Mouse (Mus musculus): ENCODE results near the gene Txn2. TPM values are rescaled to one million over a fixed set of nuclear protein-coding genes. Genes with fewer than 3 reads are reported as not detected.
A peak's percentile ranks its signal among the peaks of the same experiment; 100 is the strongest.

Gene Txn2
- polyA plus RNA-seq, 1 experiment from 2014 or later: 325 TPM

DNA sequence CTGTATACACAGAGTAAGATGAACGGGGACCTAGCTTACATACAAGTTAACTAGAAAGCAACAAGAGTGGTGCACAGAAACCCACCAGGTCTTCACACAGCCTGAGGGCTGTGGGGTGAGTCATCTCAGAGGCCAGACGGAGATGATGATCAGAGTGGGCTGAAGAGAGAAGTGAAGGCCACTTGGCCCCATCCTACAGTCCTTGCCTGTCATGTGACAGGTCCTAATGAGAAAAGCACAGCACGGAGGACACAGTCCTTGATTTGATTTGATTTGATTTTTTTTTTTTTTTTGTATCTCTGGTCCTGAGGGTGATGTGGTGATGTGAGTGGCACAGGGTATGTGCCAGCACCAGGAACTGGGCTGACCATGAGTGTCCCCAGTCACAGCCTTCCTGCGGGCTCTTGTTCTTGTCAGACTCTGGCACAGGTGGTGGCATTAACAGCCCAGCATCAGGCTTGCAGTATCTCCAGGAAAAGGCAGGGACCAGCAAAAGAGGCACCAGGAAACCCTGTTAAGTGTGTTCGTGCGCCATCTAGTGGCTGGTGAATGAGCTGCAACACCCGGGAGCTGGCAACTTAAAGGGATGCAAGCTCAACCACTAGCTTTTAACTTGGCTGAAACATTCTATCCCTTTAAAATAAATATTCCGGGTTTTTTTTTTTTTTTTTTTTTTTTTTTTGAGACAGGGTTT is 11.8 kb downstream of the Txn2 start:
- Histone ChIP-seq H3K4me1 (ENCODE audit: control insufficient read depth, insufficient read depth, low read length) (peaks cover 5% of the 10 kb centered on the region; the same call in 1 of the 2 replicates), H3K9me3 (replicated peaks; ENCODE audit: control insufficient read depth, low read length) (no peaks in the 10 kb centered on the region), H3K4me3 (ENCODE audit: low read length) (no peak overlapping the region), H3K27me3 (ENCODE audit: control insufficient read depth, insufficient read depth, low read length) (no peaks in the 10 kb centered on the region), H3K27ac (ENCODE audit: low read length) (no peak overlapping the region), H3K4me2 (ENCODE audit: low read depth, low read length) (no peak overlapping the region), H3K36me3 (ENCODE audit: control insufficient read depth, insufficient read depth) (peaks cover 46% of the 10 kb centered on the region), H3K9ac (ENCODE audit: low read length) (no peak overlapping the region)
- WGBS: 36% methylated on average over 8 of the region's 8 CpGs
- no peak for ATAC-seq (replicated peaks; ENCODE audit: extremely low read depth, insufficient read depth, low FRiP score)

DNA sequence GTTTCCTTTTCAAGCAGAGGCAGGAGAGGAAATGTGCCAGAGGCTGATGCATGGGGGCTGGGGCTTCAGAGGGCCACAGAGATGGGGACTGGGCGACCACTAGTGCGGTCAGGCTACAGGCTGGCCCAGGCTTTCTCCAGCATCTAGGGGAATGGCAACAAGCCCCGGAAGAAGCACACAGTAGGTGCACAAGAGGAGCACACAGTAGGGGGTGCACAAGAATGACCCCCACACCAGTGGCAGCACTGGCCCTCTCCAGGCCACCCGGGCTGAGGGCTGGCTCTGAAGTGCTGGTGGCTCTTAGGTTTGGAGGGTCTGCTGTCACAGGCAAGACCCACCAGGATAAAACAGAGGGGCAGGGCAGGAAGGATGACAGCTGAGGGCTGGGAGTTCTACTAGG is 13.5 kb downstream of the Txn2 start:
- Histone ChIP-seq H3K4me2 (ENCODE audit: low read depth, low read length) (no peak overlapping the region), H3K36me3 (ENCODE audit: control insufficient read depth, insufficient read depth) (peaks cover 35% of the 10 kb centered on the region), H3K27me3 (ENCODE audit: control insufficient read depth, insufficient read depth, low read length) (no peaks in the 10 kb centered on the region), H3K4me3 (ENCODE audit: low read length) (no peak overlapping the region), H3K9ac (ENCODE audit: low read length) (no peak overlapping the region), H3K4me1 (ENCODE audit: control insufficient read depth, insufficient read depth, low read length) (peaks cover 16% of the 10 kb centered on the region), H3K27ac (ENCODE audit: low read length) (no peak overlapping the region), H3K9me3 (replicated peaks; ENCODE audit: control insufficient read depth, low read length) (no peaks in the 10 kb centered on the region)
- 85% methylated on average over 4 of the region's 4 CpGs for WGBS
- ATAC-seq (replicated peaks; ENCODE audit: extremely low read depth, insufficient read depth, low FRiP score): no peak

DNA sequence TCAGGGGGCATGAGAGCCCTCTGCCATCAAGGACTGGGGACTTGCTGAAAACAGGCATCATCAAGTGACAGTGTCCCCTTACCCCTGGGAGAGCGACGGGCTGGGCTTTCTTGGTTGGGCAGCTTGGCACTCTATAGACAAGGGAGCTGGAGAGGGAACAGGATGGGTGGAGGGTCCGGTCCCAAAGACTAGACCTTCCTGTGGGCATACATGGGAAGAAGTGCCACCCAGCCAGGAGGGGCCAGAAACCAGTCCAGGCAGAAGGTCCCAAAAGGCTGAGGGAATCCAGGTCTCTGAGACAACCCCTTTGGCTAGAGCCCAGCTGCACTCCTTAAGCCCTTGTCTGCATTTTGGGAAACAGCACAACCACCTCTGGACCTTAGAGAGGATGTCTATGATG is 14.3 kb downstream of the Txn2 start:
- H3K36me3 ChIP-seq (ENCODE audit: control insufficient read depth, insufficient read depth): peaks cover 31% of the 10 kb centered on the region
- no peaks in the 10 kb centered on the region for H3K27me3 ChIP-seq (ENCODE audit: control insufficient read depth, insufficient read depth, low read length)
- H3K4me1 ChIP-seq (ENCODE audit: control insufficient read depth, insufficient read depth, low read length): peaks cover 16% of the 10 kb centered on the region
- no peak overlapping the region for H3K27ac ChIP-seq (ENCODE audit: low read length)
- no peak for ATAC-seq (replicated peaks; ENCODE audit: extremely low read depth, insufficient read depth, low FRiP score)
- H3K9ac ChIP-seq (ENCODE audit: low read length): no peak overlapping the region
- no peaks in the 10 kb centered on the region for H3K9me3 ChIP-seq (replicated peaks; ENCODE audit: control insufficient read depth, low read length)
- 95% methylated on average over 3 of the region's 3 CpGs for WGBS
- H3K4me2 ChIP-seq (ENCODE audit: low read depth, low read length): no peak overlapping the region
- H3K4me3 ChIP-seq (ENCODE audit: low read length): no peak overlapping the region

DNA sequence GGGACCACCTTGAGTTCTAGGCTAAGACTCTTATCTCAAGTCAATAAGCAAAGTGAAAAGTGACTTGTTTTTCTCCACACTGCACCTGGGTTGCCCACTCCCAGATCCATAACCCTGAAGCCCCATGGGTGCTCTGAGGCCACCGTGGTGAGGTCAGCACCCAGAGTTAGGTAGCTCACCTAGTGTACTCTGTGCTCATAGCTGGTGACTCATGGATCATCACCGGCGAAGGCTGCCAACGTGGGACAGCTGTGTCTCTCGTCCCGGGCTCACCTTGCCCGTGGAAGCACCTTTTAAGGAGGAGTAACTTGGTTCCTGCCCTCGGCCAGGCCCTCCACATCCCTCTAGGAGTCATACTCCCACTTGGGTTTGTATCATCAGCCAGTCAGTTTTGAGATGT is 15.8 kb downstream of the Txn2 start:
- no peaks in the 10 kb centered on the region for H3K9me3 ChIP-seq (replicated peaks; ENCODE audit: control insufficient read depth, low read length)
- peaks cover 16% of the 10 kb centered on the region for H3K4me1 ChIP-seq (ENCODE audit: control insufficient read depth, insufficient read depth, low read length)
- no peak for ATAC-seq (replicated peaks; ENCODE audit: extremely low read depth, insufficient read depth, low FRiP score)
- peak overlapping the region; percentile 31; the same call in 1 of the 2 replicates for H3K27ac ChIP-seq (ENCODE audit: low read length)
- H3K9ac ChIP-seq (ENCODE audit: low read length): peak overlapping the region; percentile 27; the same call in 1 of the 2 replicates
- no peak overlapping the region for H3K4me3 ChIP-seq (ENCODE audit: low read length)
- no peaks in the 10 kb centered on the region for H3K27me3 ChIP-seq (ENCODE audit: control insufficient read depth, insufficient read depth, low read length)
- peaks cover 25% of the 10 kb centered on the region for H3K36me3 ChIP-seq (ENCODE audit: control insufficient read depth, insufficient read depth)
- no peak overlapping the region for H3K4me2 ChIP-seq (ENCODE audit: low read depth, low read length)
- 74% methylated on average over 8 of the region's 8 CpGs for WGBS

DNA sequence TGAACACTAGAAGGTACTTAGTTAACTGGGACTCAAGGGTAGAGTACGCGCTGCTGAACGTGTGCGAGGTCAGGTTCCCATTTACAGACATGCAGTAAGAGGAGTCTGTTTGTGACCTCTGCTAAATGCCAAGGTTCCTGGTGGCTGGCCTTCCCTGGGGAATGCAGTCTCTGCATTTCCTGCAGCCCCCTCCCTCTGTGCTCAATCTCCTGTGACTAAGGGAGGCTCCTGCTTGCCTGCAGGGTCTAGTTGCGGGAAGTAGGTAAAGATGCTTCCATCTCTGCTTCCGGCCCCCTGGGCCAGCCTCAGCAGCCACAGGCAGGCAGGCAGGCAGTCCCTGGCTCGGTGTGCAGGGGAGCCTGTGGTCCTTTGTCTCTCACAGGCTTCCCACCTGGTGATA is 16.2 kb downstream of the Txn2 start:
- peak overlapping the region; percentile 27; the same call in 1 of the 2 replicates for H3K9ac ChIP-seq (ENCODE audit: low read length)
- 48% methylated on average over 7 of the region's 7 CpGs for WGBS

DNA sequence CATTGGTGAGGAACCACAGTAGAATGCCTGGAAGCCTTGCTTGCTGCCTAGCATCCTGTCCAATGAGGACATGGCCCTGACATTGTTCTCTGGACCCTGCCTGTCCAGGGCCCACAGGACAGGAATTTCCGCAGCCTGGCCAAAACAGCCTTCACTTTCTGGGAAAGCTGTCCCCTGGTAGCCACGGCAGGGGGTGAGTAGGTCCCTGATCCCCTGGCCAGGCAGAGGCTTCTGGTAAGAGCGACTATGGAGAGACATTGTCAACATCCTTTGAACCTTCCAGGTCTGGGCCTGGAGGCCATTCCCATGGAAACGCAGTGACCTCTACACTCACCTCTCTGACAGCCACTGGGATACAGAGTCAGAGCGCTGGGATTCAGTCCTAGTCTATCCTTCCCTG is 16.8 kb downstream of the Txn2 start:
- ATAC-seq (replicated peaks; ENCODE audit: extremely low read depth, insufficient read depth, low FRiP score): no peak
- Histone ChIP-seq H3K4me2 (ENCODE audit: low read depth, low read length) (no peak overlapping the region), H3K27ac (ENCODE audit: low read length) (peak overlapping the region; percentile 8; the same call in 1 of the 2 replicates), H3K4me1 (ENCODE audit: control insufficient read depth, insufficient read depth, low read length) (peaks cover 16% of the 10 kb centered on the region), H3K27me3 (ENCODE audit: control insufficient read depth, insufficient read depth, low read length) (no peaks in the 10 kb centered on the region), H3K9ac (ENCODE audit: low read length) (no peak overlapping the region), H3K36me3 (ENCODE audit: control insufficient read depth, insufficient read depth) (peaks cover 20% of the 10 kb centered on the region), H3K4me3 (ENCODE audit: low read length) (no peak overlapping the region), H3K9me3 (replicated peaks; ENCODE audit: control insufficient read depth, low read length) (no peaks in the 10 kb centered on the region)
- WGBS: 50% methylated on average over 5 of the region's 5 CpGs

More for the DNA sequence above, 16.2 kb downstream of the Txn2 start:
- no peaks in the 10 kb centered on the region for H3K27me3 ChIP-seq (ENCODE audit: control insufficient read depth, insufficient read depth, low read length)
- peaks cover 16% of the 10 kb centered on the region for H3K4me1 ChIP-seq (ENCODE audit: control insufficient read depth, insufficient read depth, low read length)
- H3K4me2 ChIP-seq (ENCODE audit: low read depth, low read length): no peak overlapping the region
- H3K27ac ChIP-seq (ENCODE audit: low read length): peak overlapping the region; percentile 31; the same call in 1 of the 2 replicates
- no peaks in the 10 kb centered on the region for H3K9me3 ChIP-seq (replicated peaks; ENCODE audit: control insufficient read depth, low read length)
- peaks cover 22% of the 10 kb centered on the region for H3K36me3 ChIP-seq (ENCODE audit: control insufficient read depth, insufficient read depth)
- ATAC-seq (replicated peaks; ENCODE audit: extremely low read depth, insufficient read depth, low FRiP score): no peak
- H3K4me3 ChIP-seq (ENCODE audit: low read length): no peak overlapping the region

DNA sequence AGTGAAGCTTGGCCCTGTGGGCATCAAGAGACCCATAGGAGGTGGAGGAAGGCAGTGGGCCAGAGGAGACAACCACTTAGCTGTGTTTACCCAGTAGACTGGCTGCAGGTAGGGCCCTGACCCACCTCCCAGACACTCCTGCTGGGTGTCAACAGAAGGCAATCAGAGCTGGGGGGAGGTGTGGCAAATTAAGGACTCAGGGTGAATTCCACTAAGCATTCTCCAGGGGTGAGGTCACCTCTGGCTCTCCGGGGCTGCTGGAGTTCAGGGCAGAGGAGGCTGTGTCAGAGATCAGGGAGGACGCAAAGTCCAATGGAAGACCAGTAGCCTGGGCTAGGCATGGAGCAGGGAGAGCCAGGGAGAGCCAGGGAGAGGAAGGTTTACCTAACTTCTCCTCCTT is 17.7 kb downstream of the Txn2 start:
- WGBS: 7% methylated on average over 2 of the region's 2 CpGs

DNA sequence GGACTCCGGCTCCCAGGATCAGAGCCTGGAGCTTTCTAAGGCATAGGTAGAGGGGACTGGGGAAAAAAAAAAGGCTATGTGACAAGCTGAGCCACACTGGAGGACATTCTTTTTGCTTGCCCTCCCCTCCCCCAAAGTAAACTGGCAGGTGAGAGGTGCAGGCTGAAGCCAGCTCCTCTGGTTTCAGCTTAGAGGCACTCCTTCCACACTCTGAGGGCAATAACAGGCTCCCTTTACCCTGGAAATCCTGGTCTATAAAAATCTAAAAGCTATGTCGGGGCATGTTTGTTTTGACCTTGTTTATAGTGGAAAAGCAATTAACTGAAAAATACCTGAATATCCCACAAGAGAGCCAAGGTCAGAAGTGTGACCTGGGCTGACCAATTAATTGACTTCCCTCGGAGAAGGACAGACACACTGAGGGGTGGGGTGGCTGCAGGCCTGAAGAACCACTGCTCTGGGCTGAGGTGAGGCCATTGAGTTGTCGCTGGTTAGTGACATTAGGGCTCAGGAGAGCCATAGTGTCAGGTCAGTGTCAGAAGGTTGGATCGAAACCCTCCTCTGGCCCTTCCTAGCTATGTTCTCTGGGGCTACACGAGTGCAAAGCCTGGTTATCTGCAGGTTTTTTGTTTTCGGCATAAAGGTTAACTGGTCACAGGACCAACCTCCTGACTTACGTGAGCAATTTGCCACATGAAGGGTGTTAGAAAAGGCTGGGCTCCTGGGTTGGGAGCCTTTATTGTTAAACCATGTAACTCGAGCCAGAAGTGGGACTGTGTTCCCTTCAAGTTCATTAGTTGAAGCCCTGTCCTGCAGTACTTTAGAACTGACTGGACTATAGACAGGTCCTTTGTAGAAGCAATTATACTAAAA is 20.9 kb downstream of the Txn2 start:
- ATAC-seq (replicated peaks; ENCODE audit: extremely low read depth, insufficient read depth, low FRiP score): no peak
- peaks cover 36% of the 10 kb centered on the region for H3K4me1 ChIP-seq (ENCODE audit: control insufficient read depth, insufficient read depth, low read length)
- no peak overlapping the region for H3K27ac ChIP-seq (ENCODE audit: low read length)
- H3K9ac ChIP-seq (ENCODE audit: low read length): no peak overlapping the region
- no peaks in the 10 kb centered on the region for H3K27me3 ChIP-seq (ENCODE audit: control insufficient read depth, insufficient read depth, low read length)
- no peak overlapping the region for H3K4me3 ChIP-seq (ENCODE audit: low read length)
- 63% methylated on average over 9 of the region's 9 CpGs for WGBS
- H3K36me3 ChIP-seq (ENCODE audit: control insufficient read depth, insufficient read depth): no peaks in the 10 kb centered on the region
- no peak overlapping the region for H3K4me2 ChIP-seq (ENCODE audit: low read depth, low read length)
- H3K9me3 ChIP-seq (replicated peaks; ENCODE audit: control insufficient read depth, low read length): no peaks in the 10 kb centered on the region

More for the DNA sequence above, 17.7 kb downstream of the Txn2 start:
- no peaks in the 10 kb centered on the region for H3K9me3 ChIP-seq (replicated peaks; ENCODE audit: control insufficient read depth, low read length)
- no peak overlapping the region for H3K4me3 ChIP-seq (ENCODE audit: low read length)
- peak overlapping the region; percentile 43 for H3K27ac ChIP-seq (ENCODE audit: low read length)
- 0 out of 2 replicates have a peak overlapping the region, but pooled peaks have one; percentile 5 for H3K4me2 ChIP-seq (ENCODE audit: low read depth, low read length)
- peak; percentile 73 for ATAC-seq (replicated peaks; ENCODE audit: extremely low read depth, insufficient read depth, low FRiP score)
- H3K36me3 ChIP-seq (ENCODE audit: control insufficient read depth, insufficient read depth): peaks cover 20% of the 10 kb centered on the region
- peak overlapping the region; percentile 34; the same call in 1 of the 2 replicates for H3K9ac ChIP-seq (ENCODE audit: low read length)
- peaks cover 19% of the 10 kb centered on the region for H3K4me1 ChIP-seq (ENCODE audit: control insufficient read depth, insufficient read depth, low read length)
- H3K27me3 ChIP-seq (ENCODE audit: control insufficient read depth, insufficient read depth, low read length): no peaks in the 10 kb centered on the region

DNA sequence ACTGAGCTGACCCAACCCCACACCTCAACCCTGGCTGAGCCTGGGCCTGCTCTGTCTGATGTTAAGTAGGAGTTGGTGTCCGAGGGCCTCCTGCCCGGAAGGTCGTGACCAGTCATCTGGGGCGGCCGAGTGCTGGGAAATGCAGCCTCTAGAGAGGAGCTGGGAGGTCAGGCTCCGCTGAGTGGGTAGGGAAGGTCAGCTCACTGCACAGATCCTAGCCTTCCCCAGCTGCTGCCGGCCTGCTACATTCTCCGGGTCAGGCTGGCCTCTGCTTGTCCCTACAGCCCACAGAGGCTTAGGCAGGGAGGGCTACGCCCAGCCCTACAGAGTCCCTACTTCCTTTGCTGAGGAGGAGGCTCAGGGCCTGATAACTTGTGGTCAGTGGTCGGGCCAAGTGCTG is 22.3 kb downstream of the Txn2 start:
- ATAC-seq (replicated peaks; ENCODE audit: extremely low read depth, insufficient read depth, low FRiP score): no peak
- Histone ChIP-seq H3K9ac (ENCODE audit: low read length) (no peak overlapping the region), H3K27ac (ENCODE audit: low read length) (no peak overlapping the region), H3K9me3 (replicated peaks; ENCODE audit: control insufficient read depth, low read length) (no peaks in the 10 kb centered on the region), H3K4me1 (ENCODE audit: control insufficient read depth, insufficient read depth, low read length) (peaks cover 30% of the 10 kb centered on the region), H3K4me2 (ENCODE audit: low read depth, low read length) (no peak overlapping the region), H3K27me3 (ENCODE audit: control insufficient read depth, insufficient read depth, low read length) (no peaks in the 10 kb centered on the region), H3K36me3 (ENCODE audit: control insufficient read depth, insufficient read depth) (no peaks in the 10 kb centered on the region), H3K4me3 (ENCODE audit: low read length) (no peak overlapping the region)
- WGBS: 56% methylated on average over 10 of the region's 10 CpGs

All from heart, embryonic 16.5 days (tissue).